Mouse (Mus musculus) lung, postnatal 0 days (tissue): ENCODE data around the gene Olfr109.

Experiments used
- CTCF ChIP-seq: IDR thresholded peaks from 2 replicates; pipeline ENCODE4 v1.5.1; 2016; ENCODE audit warnings: antibody characterized with exemption, mild to moderate bottlenecking
- EP300 ChIP-seq: IDR thresholded peaks from 2 replicates; pipeline ENCODE4 v1.6.1; 2016; ENCODE audit warnings: antibody characterized with exemption, mild to moderate bottlenecking, control low read depth

DNA sequence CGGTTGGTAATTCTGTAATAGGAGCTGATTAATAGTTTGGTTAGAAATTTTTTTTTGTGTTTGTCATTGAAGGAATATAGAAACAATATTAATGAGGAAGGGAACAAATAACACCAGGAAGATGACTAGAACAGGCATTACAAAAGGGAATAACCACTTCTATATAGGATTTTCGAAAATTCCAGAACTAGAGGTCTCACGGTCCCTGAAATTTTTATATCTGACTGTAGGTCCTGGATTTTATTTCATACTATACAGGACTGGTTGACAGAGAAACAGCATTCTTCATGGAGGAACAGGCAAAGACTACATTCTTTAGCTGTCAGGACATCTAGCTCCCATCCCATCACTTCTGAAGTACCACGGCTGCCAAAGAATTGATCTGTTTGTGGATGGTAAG, 49.0 kb downstream of the Olfr109 start, which contains the start of gene Olfr111:
- TF ChIP-seq CTCF (no peak), EP300 (no peak)
